Mouse (Mus musculus): ENCODE measurements around the gene Casc3. TPM values are rescaled to one million over a fixed set of nuclear protein-coding genes. Genes with fewer than 3 reads are reported as not detected.

Gene Casc3
- polyA plus RNA-seq, 1 experiment from 2014 or later: 36.2 TPM

DNA sequence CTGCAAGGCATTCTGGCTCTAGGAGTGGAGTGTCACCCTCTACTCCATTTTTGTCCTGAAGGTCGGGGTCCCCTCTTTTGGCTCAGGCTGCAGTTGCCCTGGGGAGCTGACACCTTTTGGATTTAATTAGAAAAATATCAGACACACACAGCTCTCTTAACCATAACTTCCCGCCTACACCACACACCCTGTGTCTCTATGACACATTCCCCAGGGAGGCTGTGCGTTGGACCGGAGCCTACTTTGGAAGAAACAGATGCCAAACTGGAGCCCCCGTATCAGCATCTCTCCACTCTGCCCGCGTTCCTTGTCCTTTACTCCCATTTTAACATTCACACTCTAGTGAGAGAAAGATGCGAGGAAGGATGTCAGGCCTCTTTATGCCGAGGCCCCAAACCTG, 33.8 kb downstream of the Casc3 start:
- H3K36me3 ChIP-seq (ENCODE audit: insufficient read depth, low read length): peaks cover 8% of the 10 kb centered on the region
- WGBS: 52% methylated on average over 9 of the region's 9 CpGs
- ATAC-seq (ENCODE audit: low FRiP score, low TSS enrichment): no peak
- no peak overlapping the region for H3K4me2 ChIP-seq (replicated peaks; ENCODE audit: low read depth, low read length)
- peaks cover 33% of the 10 kb centered on the region for H3K4me1 ChIP-seq (ENCODE audit: insufficient read depth, low read length)
- no peak overlapping the region for H3K9ac ChIP-seq (replicated peaks; ENCODE audit: low read length)
- no peaks in the 10 kb centered on the region for H3K9me3 ChIP-seq (ENCODE audit: low read length)
- H3K27me3 ChIP-seq (ENCODE audit: insufficient read depth, low read length): 0 out of 2 replicates have a peak, but pooled peaks cover 3% of the 10 kb centered on the region
- no peak overlapping the region for H3K27ac ChIP-seq (ENCODE audit: low read length)
- H3K4me3 ChIP-seq (ENCODE audit: low read length): no peak overlapping the region

DNA sequence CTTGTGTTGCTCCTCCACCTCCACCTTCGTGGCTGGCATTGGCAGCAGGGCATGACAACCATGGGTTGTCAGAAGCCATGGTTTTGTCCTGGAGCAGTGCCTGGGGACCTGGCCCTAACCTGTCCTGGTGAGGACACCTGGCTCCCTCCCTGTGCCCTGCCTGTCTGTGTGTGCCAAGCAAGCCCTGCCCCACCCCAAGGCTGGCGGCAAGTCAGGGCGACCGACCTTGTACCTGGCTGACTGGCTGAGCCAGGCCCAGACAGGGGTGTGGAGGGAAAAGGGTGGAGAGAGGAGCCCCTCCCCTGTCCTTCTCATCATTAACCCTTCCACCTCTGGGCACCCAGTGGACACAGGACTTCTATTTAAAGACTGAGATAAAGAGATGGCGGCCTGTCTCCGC, 34.7 kb downstream of the Casc3 start:
- H3K27me3 ChIP-seq (ENCODE audit: insufficient read depth, low read length): 0 out of 2 replicates have a peak, but pooled peaks cover 3% of the 10 kb centered on the region
- H3K4me3 ChIP-seq (ENCODE audit: low read length): no peak overlapping the region
- H3K4me2 ChIP-seq (replicated peaks; ENCODE audit: low read depth, low read length): 0 out of 2 replicates have a peak overlapping the region, but pooled peaks have one; percentile 6
- H3K9me3 ChIP-seq (ENCODE audit: low read length): no peaks in the 10 kb centered on the region
- H3K9ac ChIP-seq (replicated peaks; ENCODE audit: low read length): no peak overlapping the region
- WGBS: 26% methylated on average over 6 of the region's 6 CpGs
- peaks cover 1% of the 10 kb centered on the region for H3K36me3 ChIP-seq (ENCODE audit: insufficient read depth, low read length)
- H3K4me1 ChIP-seq (ENCODE audit: insufficient read depth, low read length): peaks cover 33% of the 10 kb centered on the region
- no peak overlapping the region for H3K27ac ChIP-seq (ENCODE audit: low read length)
- ATAC-seq (ENCODE audit: low FRiP score, low TSS enrichment): no peak

DNA sequence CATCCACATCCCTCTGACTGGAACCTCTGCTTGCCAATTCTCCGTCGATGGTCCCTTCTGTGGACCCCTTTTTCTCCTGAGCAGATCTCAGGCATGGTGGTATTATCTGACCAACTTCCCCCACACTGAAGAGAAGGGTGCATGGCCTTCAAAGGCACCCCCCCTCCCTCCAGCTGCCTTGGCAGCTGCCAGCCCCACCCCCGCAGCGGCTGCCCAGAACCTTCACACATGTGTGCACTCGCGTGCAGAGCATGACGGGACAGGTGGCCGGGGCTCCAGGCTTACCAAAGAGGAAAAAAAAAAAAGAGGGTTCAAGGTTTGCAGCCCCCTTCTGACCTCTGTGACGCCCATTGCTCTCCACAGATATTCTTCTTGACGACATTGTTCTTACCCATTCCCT, 35.2 kb downstream of the Casc3 start:
- 24% methylated on average over 10 of the region's 10 CpGs for WGBS
- no peaks in the 10 kb centered on the region for H3K9me3 ChIP-seq (ENCODE audit: low read length)
- no peak for ATAC-seq (ENCODE audit: low FRiP score, low TSS enrichment)
- no peak overlapping the region for H3K27ac ChIP-seq (ENCODE audit: low read length)
- no peak overlapping the region for H3K9ac ChIP-seq (replicated peaks; ENCODE audit: low read length)
- no peaks in the 10 kb centered on the region for H3K36me3 ChIP-seq (ENCODE audit: insufficient read depth, low read length)
- H3K4me3 ChIP-seq (ENCODE audit: low read length): no peak overlapping the region
- H3K4me1 ChIP-seq (ENCODE audit: insufficient read depth, low read length): peaks cover 33% of the 10 kb centered on the region
- 0 out of 2 replicates have a peak, but pooled peaks cover 3% of the 10 kb centered on the region for H3K27me3 ChIP-seq (ENCODE audit: insufficient read depth, low read length)
- H3K4me2 ChIP-seq (replicated peaks; ENCODE audit: low read depth, low read length): 0 out of 2 replicates have a peak overlapping the region, but pooled peaks have one; percentile 6

DNA sequence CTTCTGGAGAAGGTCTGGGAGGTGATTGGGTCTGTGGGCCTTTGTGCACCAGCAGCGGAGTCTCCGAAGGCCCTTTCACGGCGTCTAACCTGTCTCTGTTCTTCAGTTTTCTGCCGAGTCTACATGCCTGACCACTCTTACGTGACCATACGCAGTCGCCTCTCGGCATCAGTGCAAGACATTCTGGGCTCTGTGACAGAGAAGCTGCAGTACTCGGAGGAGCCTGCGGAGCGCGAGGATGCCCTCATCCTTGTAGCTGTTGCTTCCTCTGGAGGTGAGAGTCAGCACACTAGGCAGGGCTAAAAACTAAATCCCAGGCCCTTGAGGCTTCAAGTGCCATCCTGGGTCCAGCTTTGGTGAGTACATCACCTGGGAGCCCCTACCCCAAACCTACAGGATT, 41.3 kb downstream of the Casc3 start:
- H3K27me3 ChIP-seq (ENCODE audit: insufficient read depth, low read length): no peaks in the 10 kb centered on the region
- no peaks in the 10 kb centered on the region; the same call in 1 of the 2 replicates for H3K9me3 ChIP-seq (ENCODE audit: low read length)
- ATAC-seq (ENCODE audit: low FRiP score, low TSS enrichment): no peak
- H3K27ac ChIP-seq (ENCODE audit: low read length): no peak overlapping the region
- no peaks in the 10 kb centered on the region for H3K36me3 ChIP-seq (ENCODE audit: insufficient read depth, low read length)
- H3K9ac ChIP-seq (replicated peaks; ENCODE audit: low read length): no peak overlapping the region
- H3K4me1 ChIP-seq (ENCODE audit: insufficient read depth, low read length): peaks cover 13% of the 10 kb centered on the region
- WGBS: 47% methylated on average over 13 of the region's 13 CpGs
- no peak overlapping the region for H3K4me2 ChIP-seq (replicated peaks; ENCODE audit: low read depth, low read length)
- H3K4me3 ChIP-seq (ENCODE audit: low read length): no peak overlapping the region

DNA sequence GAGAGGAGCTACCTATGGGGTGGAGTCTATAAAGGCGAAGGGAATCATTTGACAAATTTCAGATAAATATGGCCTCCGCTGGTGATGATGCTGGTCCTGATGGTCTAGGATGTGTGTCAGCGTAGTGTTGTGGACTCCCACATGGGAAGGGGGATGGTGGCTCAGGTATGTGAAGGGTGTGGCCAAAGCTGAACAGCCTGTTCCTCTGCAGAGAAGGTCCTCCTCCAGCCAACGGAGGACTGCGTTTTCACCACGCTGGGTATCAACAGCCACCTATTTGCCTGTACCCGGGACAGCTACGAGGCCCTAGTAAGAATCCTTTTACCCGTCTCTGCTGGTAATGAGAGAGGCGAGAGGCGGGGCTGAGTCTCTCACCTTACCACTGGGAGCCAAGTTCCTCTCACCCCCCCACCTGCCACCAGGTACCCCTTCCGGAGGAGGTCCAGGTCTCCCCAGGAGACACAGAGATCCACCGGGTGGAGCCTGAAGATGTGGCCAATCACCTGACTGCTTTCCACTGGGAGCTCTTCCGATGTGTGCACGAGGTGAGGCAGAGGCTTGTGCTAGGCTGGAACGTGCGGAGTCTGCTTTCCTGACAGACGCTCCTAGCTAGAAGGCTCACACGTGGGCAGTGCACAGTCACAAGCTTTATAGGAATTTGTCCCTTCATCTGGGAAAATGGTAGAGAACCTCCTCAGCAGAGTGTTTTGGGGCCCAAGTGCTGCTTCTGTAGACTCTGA, 42.3 kb downstream of the Casc3 start:
- 66% methylated on average over 19 of the region's 19 CpGs for WGBS
- no peaks in the 10 kb centered on the region; the same call in 1 of the 2 replicates for H3K9me3 ChIP-seq (ENCODE audit: low read length)
- H3K4me2 ChIP-seq (replicated peaks; ENCODE audit: low read depth, low read length): no peak overlapping the region
- H3K4me1 ChIP-seq (ENCODE audit: insufficient read depth, low read length): peaks cover 13% of the 10 kb centered on the region
- H3K4me3 ChIP-seq (ENCODE audit: low read length): no peak overlapping the region
- H3K27me3 ChIP-seq (ENCODE audit: insufficient read depth, low read length): no peaks in the 10 kb centered on the region
- H3K27ac ChIP-seq (ENCODE audit: low read length): no peak overlapping the region
- ATAC-seq (ENCODE audit: low FRiP score, low TSS enrichment): no peak
- no peak overlapping the region for H3K9ac ChIP-seq (replicated peaks; ENCODE audit: low read length)
- no peaks in the 10 kb centered on the region for H3K36me3 ChIP-seq (ENCODE audit: insufficient read depth, low read length)

DNA sequence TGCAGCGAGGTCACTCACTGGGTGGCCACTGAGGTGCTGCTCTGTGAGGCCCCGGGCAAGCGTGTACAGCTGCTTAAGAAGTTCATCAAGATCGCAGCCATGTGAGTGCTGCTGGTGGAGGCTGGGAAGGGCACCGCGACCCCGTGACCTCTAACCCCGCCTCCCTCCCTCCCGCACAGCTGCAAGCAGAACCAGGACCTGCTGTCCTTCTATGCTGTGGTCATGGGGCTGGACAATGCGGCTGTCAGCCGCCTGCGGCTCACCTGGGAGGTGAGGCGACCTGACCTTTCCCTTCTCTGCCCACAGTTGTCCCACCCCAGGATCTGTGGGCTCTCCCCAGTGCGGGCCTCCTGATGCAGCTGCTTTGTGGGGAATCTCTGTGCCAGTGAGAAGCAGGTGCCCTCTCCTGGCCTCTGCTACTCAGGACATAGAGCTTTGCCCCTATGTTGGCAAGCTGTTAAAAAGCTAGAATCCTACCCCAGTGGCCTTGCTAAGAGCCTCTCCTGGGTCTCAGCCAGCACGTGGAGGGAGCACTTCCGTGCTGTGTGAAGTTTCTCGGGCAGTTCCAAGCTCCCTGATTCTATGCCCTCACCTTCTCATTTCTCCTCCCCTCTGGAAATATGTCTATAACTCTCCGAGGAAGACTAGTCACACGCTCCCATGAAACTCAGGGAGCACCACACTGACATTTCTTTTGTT, 44.6 kb downstream of the Casc3 start:
- no peak; the same call in 1 of the 2 replicates for ATAC-seq (ENCODE audit: low FRiP score, low TSS enrichment)

DNA sequence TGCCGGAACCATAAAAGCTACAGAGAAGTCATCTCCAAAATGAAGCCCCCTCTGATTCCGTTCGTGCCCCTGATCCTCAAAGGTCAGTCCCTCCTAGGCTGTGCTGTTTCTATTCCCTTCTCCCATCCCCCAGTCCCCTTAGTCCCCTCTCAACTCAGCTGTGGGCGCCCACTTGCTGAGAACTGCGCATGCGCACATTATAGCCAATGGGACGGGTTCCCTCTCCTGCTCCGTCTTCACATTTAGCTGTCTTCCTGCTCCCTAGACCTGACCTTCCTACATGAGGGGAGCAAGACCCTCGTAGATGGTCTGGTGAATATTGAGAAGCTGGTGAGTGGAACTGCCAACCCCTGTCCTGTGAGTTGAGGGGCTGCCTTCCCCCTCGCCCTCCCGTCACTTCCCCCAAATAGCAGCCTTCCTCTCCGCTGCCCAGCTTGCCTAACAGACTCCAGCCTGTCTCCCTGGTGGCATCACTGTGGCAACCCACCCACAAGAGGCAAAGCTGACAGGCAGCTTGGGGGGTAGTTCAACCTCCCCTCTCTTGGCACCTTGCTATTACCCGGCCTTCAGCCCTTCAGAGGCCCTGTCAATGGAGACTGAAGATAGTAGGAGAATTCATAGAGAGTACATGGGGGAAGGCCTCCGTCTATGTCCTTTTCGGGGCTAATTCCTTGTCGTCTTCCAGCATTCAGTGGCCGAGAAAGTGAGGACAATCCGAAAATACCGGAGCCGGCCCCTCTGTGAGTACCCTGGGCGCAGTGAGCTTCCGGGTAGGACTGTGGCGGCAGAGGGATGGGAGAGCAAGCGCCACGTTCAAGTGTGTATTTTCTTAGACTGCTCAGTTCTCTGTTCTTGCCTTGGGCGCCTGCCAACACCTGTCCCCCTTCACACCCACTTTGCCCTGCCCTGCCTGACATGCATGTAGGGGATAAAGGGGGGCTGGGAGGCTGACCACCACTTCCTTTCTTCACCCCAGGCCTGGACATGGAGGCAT, 45.7 kb downstream of the Casc3 start:
- Histone ChIP-seq H3K9ac (replicated peaks; ENCODE audit: low read length) (no peak overlapping the region), H3K4me1 (ENCODE audit: insufficient read depth, low read length) (peaks cover 13% of the 10 kb centered on the region), H3K36me3 (ENCODE audit: insufficient read depth, low read length) (no peaks in the 10 kb centered on the region), H3K4me2 (replicated peaks; ENCODE audit: low read depth, low read length) (no peak overlapping the region), H3K27ac (ENCODE audit: low read length) (no peak overlapping the region), H3K9me3 (ENCODE audit: low read length) (no peaks in the 10 kb centered on the region; the same call in 1 of the 2 replicates), H3K4me3 (ENCODE audit: low read length) (no peak overlapping the region), H3K27me3 (ENCODE audit: insufficient read depth, low read length) (no peaks in the 10 kb centered on the region)
- no peak for ATAC-seq (ENCODE audit: low FRiP score, low TSS enrichment)
- WGBS: 68% methylated on average over 26 of the region's 26 CpGs

More for the DNA sequence above, 44.6 kb downstream of the Casc3 start:
- Histone ChIP-seq H3K4me1 (ENCODE audit: insufficient read depth, low read length) (peaks cover 13% of the 10 kb centered on the region), H3K4me3 (ENCODE audit: low read length) (no peak overlapping the region), H3K36me3 (ENCODE audit: insufficient read depth, low read length) (no peaks in the 10 kb centered on the region), H3K27me3 (ENCODE audit: insufficient read depth, low read length) (no peaks in the 10 kb centered on the region), H3K9ac (replicated peaks; ENCODE audit: low read length) (no peak overlapping the region), H3K9me3 (ENCODE audit: low read length) (no peaks in the 10 kb centered on the region; the same call in 1 of the 2 replicates), H3K27ac (ENCODE audit: low read length) (no peak overlapping the region), H3K4me2 (replicated peaks; ENCODE audit: low read depth, low read length) (no peak overlapping the region; the same call in 1 of the 2 replicates)
- 11% methylated on average over 19 of the region's 19 CpGs for WGBS

DNA sequence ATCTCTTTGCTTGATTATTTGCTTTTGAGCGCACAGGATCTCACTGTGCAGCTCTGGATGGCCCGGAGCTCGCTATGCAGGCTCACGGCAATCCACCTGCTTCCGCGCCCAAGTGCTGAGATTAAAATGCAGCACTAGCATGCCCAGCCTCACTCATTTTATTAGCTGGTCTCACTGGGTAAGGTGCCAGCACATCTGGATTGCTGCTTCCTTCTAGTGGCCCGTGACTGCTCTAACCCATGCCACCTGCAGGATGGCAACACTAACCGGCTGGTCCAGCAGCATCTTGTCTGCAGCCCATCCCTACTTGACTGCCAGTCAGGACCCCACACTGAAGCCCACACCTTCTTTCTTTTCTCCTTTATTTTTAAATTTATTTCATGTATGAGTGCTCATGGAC, 49.4 kb downstream of the Casc3 start:
- no peaks in the 10 kb centered on the region for H3K36me3 ChIP-seq (ENCODE audit: insufficient read depth, low read length)
- no peak overlapping the region for H3K27ac ChIP-seq (ENCODE audit: low read length)
- no peaks in the 10 kb centered on the region for H3K9me3 ChIP-seq (ENCODE audit: low read length)
- no peak overlapping the region for H3K4me2 ChIP-seq (replicated peaks; ENCODE audit: low read depth, low read length)
- H3K27me3 ChIP-seq (ENCODE audit: insufficient read depth, low read length): no peaks in the 10 kb centered on the region
- no peak overlapping the region for H3K4me3 ChIP-seq (ENCODE audit: low read length)
- no peak for ATAC-seq (ENCODE audit: low FRiP score, low TSS enrichment)
- 96% methylated on average over 8 of the region's 8 CpGs for WGBS
- no peak overlapping the region for H3K9ac ChIP-seq (replicated peaks; ENCODE audit: low read length)
- peaks cover 11% of the 10 kb centered on the region for H3K4me1 ChIP-seq (ENCODE audit: insufficient read depth, low read length)

DNA sequence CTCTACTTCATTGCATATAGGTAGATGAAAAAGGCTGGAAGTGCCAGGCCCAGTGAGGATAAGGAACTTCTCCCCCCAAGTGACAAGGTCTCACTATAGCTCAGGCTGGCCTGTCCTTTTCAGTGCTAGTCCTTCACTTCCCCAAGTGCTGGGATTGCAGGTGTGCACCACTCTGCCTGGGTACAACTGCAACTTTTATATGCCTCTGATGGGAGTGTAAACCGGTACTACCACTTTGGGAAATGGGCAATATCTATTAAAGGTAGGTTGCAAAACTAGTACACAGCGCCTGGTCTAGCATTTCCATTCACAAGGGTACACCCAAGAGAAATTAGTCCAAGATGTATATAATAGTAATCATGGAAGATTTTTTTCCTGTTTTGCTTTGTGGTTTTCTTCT, 50.0 kb downstream of the Casc3 start:
- ATAC-seq (ENCODE audit: low FRiP score, low TSS enrichment): no peak
- WGBS: 88% methylated on average over 2 of the region's 2 CpGs
- peaks cover 5% of the 10 kb centered on the region for H3K4me1 ChIP-seq (ENCODE audit: insufficient read depth, low read length)
- H3K9ac ChIP-seq (replicated peaks; ENCODE audit: low read length): no peak overlapping the region
- H3K4me2 ChIP-seq (replicated peaks; ENCODE audit: low read depth, low read length): no peak overlapping the region
- H3K36me3 ChIP-seq (ENCODE audit: insufficient read depth, low read length): no peaks in the 10 kb centered on the region
- no peak overlapping the region for H3K4me3 ChIP-seq (ENCODE audit: low read length)
- H3K27ac ChIP-seq (ENCODE audit: low read length): no peak overlapping the region
- no peaks in the 10 kb centered on the region for H3K9me3 ChIP-seq (ENCODE audit: low read length)
- no peaks in the 10 kb centered on the region for H3K27me3 ChIP-seq (ENCODE audit: insufficient read depth, low read length)
